Mouse (Mus musculus) urinary bladder, postnatal 14 days (tissue): ENCODE measurements at regions not wholly inside any gene's neighbourhood (a gene's known extent, or its start where the extent isn't known, plus 50 kb on each side); places are given as distances from the start of the nearest gene placed in this dataset.

Experiments
- DNase-seq: peaks from one replicate; pipeline ENCODE4 v3.0.0; 2021; ENCODE audit warnings: low spot score

DNA sequence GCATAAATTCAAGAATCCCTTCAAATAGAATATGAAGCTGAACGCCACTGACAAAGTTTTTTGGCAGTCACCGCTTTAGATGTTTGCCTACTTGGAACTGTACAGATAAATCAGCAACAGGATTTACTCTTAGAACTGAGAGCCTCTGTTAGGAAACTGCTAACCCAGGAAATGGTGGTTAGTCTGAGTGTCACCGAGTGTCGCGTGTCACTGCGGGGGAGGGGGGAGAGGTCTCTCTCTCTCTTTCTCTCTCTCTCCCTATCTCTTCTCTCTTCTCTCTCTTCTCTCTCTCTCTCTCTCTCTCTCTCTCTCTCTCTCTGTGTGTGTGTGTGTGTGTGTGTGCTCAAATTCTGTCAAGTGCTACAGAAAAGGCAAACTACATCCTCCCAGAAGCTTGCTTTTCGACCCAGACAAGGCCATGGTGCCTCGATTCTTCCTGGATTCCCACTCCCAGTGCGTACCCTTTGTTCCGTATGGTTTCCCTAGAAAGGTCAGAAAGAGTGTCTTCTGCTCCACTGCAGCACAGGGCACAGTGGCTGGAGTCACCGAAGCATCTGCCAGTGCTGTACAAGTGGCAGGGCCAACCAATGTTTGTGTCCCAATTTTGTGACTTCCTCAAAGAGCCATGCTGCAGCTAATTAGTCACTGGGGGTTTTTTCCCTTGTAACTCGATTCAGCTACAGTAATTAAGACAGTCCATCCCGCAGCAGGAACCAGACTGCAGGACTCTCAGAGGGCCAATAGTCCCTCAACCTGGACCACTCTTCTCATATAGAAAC lies 87.0 kb downstream of the Cog6 start:
- no peak for DNase-seq

DNA sequence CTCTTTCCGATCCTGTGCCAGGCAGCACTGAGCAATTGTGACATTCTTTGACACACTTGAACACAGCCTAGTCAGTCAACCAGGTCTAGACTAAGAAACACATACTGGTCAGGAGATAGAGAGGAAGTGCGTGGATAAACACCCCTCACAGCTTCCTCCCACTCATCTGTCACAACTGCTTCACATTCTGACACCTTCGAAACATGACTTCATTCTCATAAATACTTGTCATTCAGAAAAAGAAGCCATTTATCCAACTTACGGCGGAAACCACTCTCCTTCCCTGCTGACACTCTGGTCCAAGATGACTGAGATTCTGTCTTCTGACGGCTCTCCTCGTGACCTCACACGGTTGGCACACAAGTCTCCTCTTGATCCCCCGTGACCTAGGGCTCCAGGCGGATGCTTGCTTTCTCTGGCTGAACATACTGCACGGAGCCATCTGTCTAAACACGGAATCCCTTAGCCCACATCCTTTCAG lies 89.6 kb downstream of the Cog6 start:
- no peak for DNase-seq

DNA sequence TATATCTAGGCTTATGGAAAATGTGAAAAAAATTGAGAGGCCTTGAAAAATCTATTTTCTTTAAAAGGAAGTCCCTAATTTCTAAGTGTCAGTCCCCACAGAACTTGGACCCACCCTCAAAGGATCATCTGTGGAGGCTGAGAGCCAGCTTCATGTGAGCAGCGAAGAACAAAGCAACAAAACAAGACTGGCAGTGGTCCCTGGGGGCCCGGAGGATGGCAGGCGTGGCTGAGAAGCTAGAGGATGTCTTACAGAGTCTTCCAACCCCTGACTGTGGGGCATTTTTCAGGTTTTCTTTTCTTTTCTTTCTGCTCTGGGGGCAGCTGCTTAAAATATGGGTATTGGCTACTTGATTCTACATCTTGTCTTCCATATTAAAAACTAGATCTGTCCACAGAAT lies 90.5 kb downstream of the Cog6 start:
- DNase-seq: no peak

DNA sequence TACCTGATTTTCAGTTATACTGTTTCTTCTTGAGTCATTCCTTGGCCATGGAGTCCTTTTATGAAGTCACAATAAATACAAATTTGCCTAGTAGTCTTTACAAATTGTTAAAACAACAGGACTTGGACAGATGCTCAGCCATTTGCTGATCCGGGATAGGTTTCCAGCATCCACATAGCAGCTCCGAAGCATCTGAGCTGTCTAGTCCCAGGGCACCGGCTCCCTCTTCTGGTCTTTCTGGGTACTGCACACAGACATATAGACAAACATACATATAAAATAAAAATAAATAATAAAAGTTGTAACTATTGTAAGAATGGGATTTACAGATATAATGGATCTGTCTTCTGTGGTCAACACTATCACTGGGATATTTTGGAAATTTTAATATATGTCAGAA lies 91.8 kb downstream of the Cog6 start:
- DNase-seq: peak; percentile 33

DNA sequence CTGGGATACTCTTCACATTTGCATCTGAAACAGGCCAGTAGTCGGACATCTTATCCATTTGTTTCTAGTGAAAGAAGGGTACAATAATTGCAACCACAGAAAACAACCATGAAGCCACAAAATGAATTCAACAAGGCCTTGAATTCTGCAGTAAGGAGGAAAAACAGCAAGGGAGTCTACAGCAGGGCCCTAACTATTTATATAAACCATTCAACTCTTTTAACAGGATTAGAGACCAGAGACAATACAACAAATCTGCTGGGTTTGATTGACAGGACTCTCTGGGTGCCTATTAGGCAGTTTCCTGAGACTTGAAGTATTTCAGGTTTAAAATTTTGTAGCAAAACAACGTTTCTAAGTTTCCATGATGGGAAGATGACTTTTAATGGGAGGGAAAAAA lies 92.4 kb downstream of the Cog6 start:
- DNase-seq: no peak

GRCm38 (mm10) chr3:52923824-52924559 lies 93.0 kb downstream of the Cog6 start:
- no peak for DNase-seq

DNA sequence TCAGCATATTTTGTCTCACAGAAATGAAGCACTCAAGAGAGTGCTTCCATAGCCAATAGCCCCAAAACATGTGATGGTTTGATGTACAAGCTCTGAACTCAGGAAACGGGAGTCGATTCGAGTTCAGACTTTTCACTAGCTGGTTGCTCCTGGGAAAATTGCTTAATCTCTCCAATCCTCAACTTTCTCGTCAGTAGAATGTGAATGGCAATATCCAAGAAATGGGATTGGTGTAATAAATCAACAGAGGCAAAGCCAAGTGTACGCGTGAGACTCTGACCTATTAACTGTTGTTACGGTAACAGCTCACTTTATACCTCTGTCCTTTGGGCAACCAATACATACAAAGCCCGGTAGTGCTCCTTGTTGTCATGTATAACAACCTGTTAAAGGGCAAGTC lies 94.6 kb downstream of the Cog6 start:
- no peak for DNase-seq

- DNase-seq: no peak
Observed at GRCm38 (mm10) chr3:52906823-52907564, 110.0 kb downstream of the Cog6 start.

- DNase-seq: peak; percentile 39
Observed at GRCm38 (mm10) chr3:52904028-52904427, 113.0 kb downstream of the Cog6 start.

GRCm38 (mm10) chr3:52897665-52898064 lies 119.4 kb downstream of the Cog6 start:
- no peak for DNase-seq

- no peak for DNase-seq
Observed at GRCm38 (mm10) chr3:52896462-52896861, 120.6 kb downstream of the Cog6 start.

- DNase-seq: no peak
Observed at GRCm38 (mm10) chr3:52895751-52896150, 121.3 kb downstream of the Cog6 start.

- DNase-seq: no peak
Observed at GRCm38 (mm10) chr3:52894812-52895211, 122.2 kb downstream of the Cog6 start.

DNA sequence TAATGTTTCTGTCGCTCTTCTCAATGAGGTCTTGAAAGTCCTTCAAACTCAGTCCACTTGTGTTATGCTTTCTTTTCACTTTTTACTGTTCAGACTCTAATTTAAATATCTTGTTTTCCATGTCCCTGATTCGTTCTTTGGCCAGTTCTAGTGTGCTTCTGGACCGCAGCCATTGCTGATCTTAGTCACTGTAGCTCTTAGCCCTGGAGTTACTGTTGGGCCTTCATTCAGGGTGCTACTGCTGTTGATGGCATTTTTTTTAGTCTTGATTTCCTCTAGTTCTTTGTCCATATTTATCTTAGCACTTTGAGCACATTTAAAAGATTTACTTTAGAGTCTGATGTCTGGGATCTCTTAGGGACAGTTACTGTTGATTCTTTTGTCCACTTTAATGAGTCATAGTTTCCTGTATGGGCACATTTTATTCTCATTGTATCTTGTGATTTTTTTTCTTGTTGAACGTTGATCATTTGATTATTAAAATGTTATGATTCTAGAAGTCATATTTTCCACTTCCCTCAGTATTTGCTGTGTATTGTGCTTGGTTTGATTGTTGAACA lies 127.8 kb downstream of the Cog6 start:
- DNase-seq: no peak

GRCm38 (mm10) chr3:52881981-52882380 lies 135.1 kb downstream of the Cog6 start:
- DNase-seq: no peak

DNA sequence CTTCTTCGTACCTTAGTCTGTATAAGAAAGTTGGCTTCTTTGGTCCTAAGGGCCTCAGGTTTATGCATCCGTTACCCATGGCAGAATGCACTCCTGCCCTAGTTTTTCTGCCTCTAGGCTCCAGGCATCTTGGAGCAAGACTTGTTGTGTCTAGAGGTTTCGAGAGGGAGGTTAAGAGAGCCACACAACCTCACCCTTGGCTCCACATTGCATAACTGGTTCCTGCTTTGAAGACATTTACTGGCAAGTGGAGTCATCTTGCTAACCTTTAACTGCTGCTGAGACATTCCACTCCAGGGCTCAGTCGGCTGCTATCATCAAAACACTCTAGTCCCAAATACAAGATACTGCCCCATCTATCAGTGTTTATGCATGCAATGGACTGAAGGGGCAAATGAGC lies 135.9 kb downstream of the Cog6 start:
- no peak for DNase-seq

GRCm38 (mm10) chr3:52879700-52880099 lies 137.3 kb downstream of the Cog6 start:
- no peak for DNase-seq

DNA sequence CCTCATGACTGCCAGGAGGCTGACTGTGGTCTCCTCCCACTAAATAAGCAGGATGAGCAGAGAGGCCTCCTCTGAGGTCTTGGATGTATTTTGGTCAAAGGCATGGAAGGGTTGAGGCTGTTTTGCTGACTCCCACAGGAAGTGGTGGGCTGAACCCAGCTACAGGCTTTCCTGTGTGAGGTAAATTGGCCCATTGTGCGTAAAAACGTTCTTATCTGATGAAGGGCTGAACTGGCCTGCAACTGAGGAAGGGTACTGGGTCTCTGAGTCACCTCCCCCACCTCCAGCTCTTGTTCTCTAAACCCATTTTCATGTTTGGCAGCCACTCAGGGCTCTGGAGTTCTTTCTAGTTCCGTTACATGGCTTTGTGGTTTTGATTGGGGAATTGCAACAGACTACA lies 138.7 kb downstream of the Cog6 start:
- DNase-seq: no peak

DNA sequence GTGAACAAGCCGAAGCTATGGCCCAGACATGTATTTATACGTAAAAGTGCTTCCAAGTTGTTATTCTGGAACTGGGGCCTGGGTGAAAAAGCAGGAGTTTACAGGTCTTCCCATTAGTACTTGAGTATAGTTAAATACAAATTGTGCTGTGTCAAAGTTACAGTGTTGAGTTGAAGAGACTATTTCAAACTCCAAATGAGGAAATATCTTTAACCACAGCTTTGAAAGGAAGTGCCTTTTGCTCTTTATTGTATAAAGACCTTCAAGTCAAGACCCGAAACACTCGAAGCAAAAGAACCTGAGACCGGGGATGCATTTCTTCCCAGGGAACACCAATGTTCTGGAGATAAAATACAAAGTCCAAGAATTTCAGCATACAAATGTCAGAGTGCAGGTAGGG lies 144.8 kb downstream of the Cog6 start:
- no peak for DNase-seq

DNA sequence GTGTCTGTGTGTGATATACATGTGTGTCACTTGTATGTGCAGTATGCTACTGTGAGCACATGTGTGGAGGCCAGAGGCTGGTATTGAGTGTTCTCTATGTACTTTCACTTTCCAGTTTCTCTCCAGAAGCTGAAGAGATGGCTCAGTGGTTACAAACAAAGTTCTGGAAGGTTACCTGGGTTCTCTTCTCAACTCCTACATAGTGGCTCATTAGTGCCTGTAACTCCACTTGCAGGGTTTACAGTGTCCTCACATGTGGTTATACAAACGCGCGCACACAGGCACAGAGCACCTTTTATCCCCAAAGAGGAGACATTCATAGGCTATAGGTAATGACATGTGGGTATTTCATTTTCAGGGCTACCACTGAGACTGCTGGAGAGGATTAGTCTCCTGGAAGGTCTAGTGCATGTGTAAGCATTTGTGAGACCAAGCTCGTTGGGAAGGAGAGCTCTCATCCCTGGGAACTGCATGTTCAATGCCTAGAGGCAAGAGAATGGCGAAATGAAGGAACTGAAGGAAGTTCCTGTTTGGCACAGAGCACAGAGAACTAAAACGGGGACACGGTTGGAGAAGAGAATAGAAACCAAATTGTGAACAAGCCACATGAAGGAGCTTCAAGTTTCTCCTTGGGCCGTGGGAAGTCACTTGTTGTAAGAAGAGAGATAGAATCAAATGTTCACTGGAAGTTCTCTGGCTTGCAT lies 153.7 kb downstream of the Cog6 start:
- no peak for DNase-seq

- DNase-seq: no peak
Observed at GRCm38 (mm10) chr3:52862026-52862425, 155.0 kb downstream of the Cog6 start.

DNA sequence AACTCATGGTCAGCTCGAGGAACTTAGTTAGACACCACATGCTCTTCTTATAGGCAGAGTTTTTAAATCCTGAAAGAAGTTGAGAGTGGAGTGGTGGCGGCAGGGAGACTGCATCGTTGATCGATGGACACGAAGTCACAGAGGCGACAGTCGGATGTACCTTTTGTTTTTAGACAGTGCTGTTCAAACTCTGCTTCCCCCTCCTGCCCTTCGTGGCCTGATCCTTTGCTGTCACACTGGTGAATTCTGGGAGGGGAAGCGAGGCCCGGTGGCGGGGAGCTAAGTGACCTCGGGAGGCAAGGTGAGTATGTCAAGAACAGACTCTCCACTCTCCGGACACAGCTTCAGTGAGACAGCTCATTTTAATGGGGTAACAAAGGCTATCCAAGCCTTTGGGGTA lies 155.5 kb downstream of the Cog6 start:
- DNase-seq: no peak
